Mouse (Mus musculus) layer of hippocampus, adult 8-10 months (tissue): ENCODE measurements around the gene Dlk2. TPM values are rescaled to one million over a fixed set of nuclear protein-coding genes. Genes with fewer than 3 reads are reported as not detected.
A peak's percentile ranks its signal among the peaks of the same experiment; 100 is the strongest.

ENCODE experiments used
- DNase-seq, 2 experiments: peaks; one replicate each; pipeline ENCODE4 v3.0.0; 2022; ENCODE audit warnings: low spot score in 2 of 2
- total RNA-seq, 4 experiments: library from RNA; stranded (reverse); gene quantifications; 2 replicates each; pipeline ENCODE4 v1.2.4; 2022

Gene Dlk2
- total RNA-seq, 4 experiments from 2014 or later, result 41.3 to 51.6 (median 41.8) TPM

- no peak for DNase-seq
These were observed 18.6 kb downstream of the Dlk2 start for GRCm38 (mm10) chr17:46315813-46316212.

- DNase-seq, result no peak
These were observed 23.3 kb downstream of the Dlk2 start for GRCm38 (mm10) chr17:46320492-46320891.

GRCm38 (mm10) chr17:46322046-46322823 lies 25.0 kb downstream of the Dlk2 start:
- no peak for DNase-seq

GRCm38 (mm10) chr17:46327413-46327905 lies 30.2 kb downstream of the Dlk2 start:
- DNase-seq, result no peak

- DNase-seq, result peak; percentile 91 to 93
These were observed 30.8 kb downstream of the Dlk2 start, which contains the start of gene Abcc10 for GRCm38 (mm10) chr17:46327906-46328534. TSS of gene Abcc10 (minus strand) at chr17:46328352.

GRCm38 (mm10) chr17:46328723-46329122 lies 31.5 kb downstream of the Dlk2 start:
- no peak for DNase-seq

GRCm38 (mm10) chr17:46336475-46336874 lies 39.3 kb downstream of the Dlk2 start:
- no peak for DNase-seq

- DNase-seq, result no peak
These were observed 44.0 kb downstream of the Dlk2 start for GRCm38 (mm10) chr17:46341208-46341607.

- DNase-seq, result no peak
These were observed 53.9 kb downstream of the Dlk2 start for GRCm38 (mm10) chr17:46351026-46351700.

Other genes starting within 250 kb of the Dlk2 start
- 10 to 100 TPM; 87.2 to 94.3 (median 90.5) TPM for gene Mrps18a, start 186.4 kb upstream of the Dlk2 start, total RNA-seq
- 10 to 100 TPM; 24.8 to 32.8 (median 28.2) TPM for gene Rsph9, start 153.2 kb upstream of the Dlk2 start, total RNA-seq
- gene Mad2l1bp, start 143.9 kb upstream of the Dlk2 start, total RNA-seq, result 10 to 100 TPM in 3 of 4 experiments, 1 to 10 TPM in 1; 10.0 to 12.4 (median 10.3) TPM
- 100 to 1,000 TPM; 114 to 165 (median 136) TPM for gene Gtpbp2, start 136.4 kb upstream of the Dlk2 start, total RNA-seq
- gene Polh, start 94.8 kb upstream of the Dlk2 start, total RNA-seq, result 1 to 10 TPM; 6.6 to 7.7 (median 6.9) TPM
- gene Xpo5, start 94.6 kb upstream of the Dlk2 start, total RNA-seq, result 10 to 100 TPM; 39.5 to 54.2 (median 46.8) TPM
- gene Polr1c, start 49.4 kb upstream of the Dlk2 start, total RNA-seq, result 10 to 100 TPM; 35.5 to 42.5 (median 39.4) TPM
- 10 to 100 TPM; 78.5 to 96.9 (median 84.1) TPM for gene Yipf3, start 49.3 kb upstream of the Dlk2 start, total RNA-seq
- 10 to 100 TPM; 55.1 to 62.2 (median 58.1) TPM for gene Lrrc73, start 43.9 kb upstream of the Dlk2 start, total RNA-seq
- 10 to 100 TPM; 38.3 to 60.4 (median 48.0) TPM for gene Tjap1, start 14.4 kb upstream of the Dlk2 start, total RNA-seq
- gene Abcc10, start 30.9 kb downstream of the Dlk2 start, total RNA-seq, result 10 to 100 TPM in 2 of 4 experiments, 1 to 10 TPM in 2; 9.8 to 12.0 (median 10.0) TPM
- 10 to 100 TPM; 58.6 to 65.2 (median 62.2) TPM for gene Zfp318, start 86.3 kb downstream of the Dlk2 start, total RNA-seq
- gene Crip3, start 131.5 kb downstream of the Dlk2 start, total RNA-seq, result 1 to 10 TPM; 3.9 to 7.1 (median 4.2) TPM
- gene Slc22a7, start 141.0 kb downstream of the Dlk2 start, total RNA-seq, result 1 to 10 TPM in 1 of 4 experiments, under 1 TPM in 3; 0.23 to 1.2 (median 0.84) TPM
- 100 to 1,000 TPM; 101 to 124 (median 111) TPM for gene Ttbk1, start 190.3 kb downstream of the Dlk2 start, total RNA-seq
- 1 to 10 TPM; 4.1 to 7.5 (median 6.0) TPM for gene Dnph1, start 199.3 kb downstream of the Dlk2 start, total RNA-seq
- 10 to 100 TPM; 57.2 to 81.6 (median 63.8) TPM for gene Cul9, start 249.0 kb downstream of the Dlk2 start, total RNA-seq